Mouse (Mus musculus) cerebellum, adult (tissue): ENCODE measurements at regions not wholly inside any gene's neighbourhood (a gene's known extent, or its start where the extent isn't known, plus 50 kb on each side); places are given as distances from the start of the nearest gene placed in this dataset.
A peak's percentile ranks its signal among the peaks of the same experiment; 100 is the strongest.

ENCODE experiments used
- ATAC-seq: cut with Nextera tagmentation; 2 replicates; pipeline ENCODE4 v1.9.2; 2017; ENCODE audit warnings: mild to moderate bottlenecking, moderate library complexity, mixed read lengths; ENCODE audit not compliant: insufficient number of reproducible peaks, low FRiP score, low TSS enrichment

GRCm38 (mm10) chr17:88335271-88335670 lies 105.2 kb upstream of the Foxn2 start:
- no peak for ATAC-seq

GRCm38 (mm10) chr17:88336140-88336769 lies 104.3 kb upstream of the Foxn2 start:
- peak; percentile 78 for ATAC-seq

GRCm38 (mm10) chr17:88337649-88338404 lies 102.7 kb upstream of the Foxn2 start:
- ATAC-seq: no peak

GRCm38 (mm10) chr17:88341141-88341540 lies 99.4 kb upstream of the Foxn2 start:
- no peak for ATAC-seq

- ATAC-seq: no peak
Observed at GRCm38 (mm10) chr17:88341599-88341998, 98.9 kb upstream of the Foxn2 start.

GRCm38 (mm10) chr17:88343091-88343783 lies 97.3 kb upstream of the Foxn2 start:
- no peak for ATAC-seq

- no peak for ATAC-seq
Observed at GRCm38 (mm10) chr17:88345433-88345832, 95.1 kb upstream of the Foxn2 start.

GRCm38 (mm10) chr17:88346896-88347295 lies 93.6 kb upstream of the Foxn2 start:
- no peak for ATAC-seq

- ATAC-seq: no peak
Observed at GRCm38 (mm10) chr17:88349825-88350460, 90.6 kb upstream of the Foxn2 start.

- no peak for ATAC-seq
Observed at GRCm38 (mm10) chr17:88350986-88351385, 89.5 kb upstream of the Foxn2 start.

- ATAC-seq: no peak
Observed at GRCm38 (mm10) chr17:88352960-88353359, 87.6 kb upstream of the Foxn2 start.

GRCm38 (mm10) chr17:88361161-88361560 lies 79.3 kb upstream of the Foxn2 start:
- 0 out of 2 replicates have a peak, but pooled peaks have one; percentile 26 for ATAC-seq

- ATAC-seq: no peak
Observed at GRCm38 (mm10) chr17:88362404-88362803, 78.1 kb upstream of the Foxn2 start.

- no peak for ATAC-seq
Observed at GRCm38 (mm10) chr17:88367876-88368275, 72.6 kb upstream of the Foxn2 start.

- no peak for ATAC-seq
Observed at GRCm38 (mm10) chr17:88369971-88370370, 70.5 kb upstream of the Foxn2 start.

- ATAC-seq: no peak
Observed at GRCm38 (mm10) chr17:88370676-88371075, 69.8 kb upstream of the Foxn2 start.

GRCm38 (mm10) chr17:88378505-88378904 lies 62.0 kb upstream of the Foxn2 start:
- no peak for ATAC-seq

GRCm38 (mm10) chr17:88379389-88379788 lies 61.1 kb upstream of the Foxn2 start:
- ATAC-seq: no peak

GRCm38 (mm10) chr17:88381106-88381505 lies 59.4 kb upstream of the Foxn2 start:
- no peak for ATAC-seq

GRCm38 (mm10) chr17:88383447-88383846 lies 57.1 kb upstream of the Foxn2 start:
- ATAC-seq: no peak

- ATAC-seq: peak; percentile 89
Observed at GRCm38 (mm10) chr17:88388441-88388951, 52.0 kb upstream of the Foxn2 start.
